In the genomic region with DNA sequence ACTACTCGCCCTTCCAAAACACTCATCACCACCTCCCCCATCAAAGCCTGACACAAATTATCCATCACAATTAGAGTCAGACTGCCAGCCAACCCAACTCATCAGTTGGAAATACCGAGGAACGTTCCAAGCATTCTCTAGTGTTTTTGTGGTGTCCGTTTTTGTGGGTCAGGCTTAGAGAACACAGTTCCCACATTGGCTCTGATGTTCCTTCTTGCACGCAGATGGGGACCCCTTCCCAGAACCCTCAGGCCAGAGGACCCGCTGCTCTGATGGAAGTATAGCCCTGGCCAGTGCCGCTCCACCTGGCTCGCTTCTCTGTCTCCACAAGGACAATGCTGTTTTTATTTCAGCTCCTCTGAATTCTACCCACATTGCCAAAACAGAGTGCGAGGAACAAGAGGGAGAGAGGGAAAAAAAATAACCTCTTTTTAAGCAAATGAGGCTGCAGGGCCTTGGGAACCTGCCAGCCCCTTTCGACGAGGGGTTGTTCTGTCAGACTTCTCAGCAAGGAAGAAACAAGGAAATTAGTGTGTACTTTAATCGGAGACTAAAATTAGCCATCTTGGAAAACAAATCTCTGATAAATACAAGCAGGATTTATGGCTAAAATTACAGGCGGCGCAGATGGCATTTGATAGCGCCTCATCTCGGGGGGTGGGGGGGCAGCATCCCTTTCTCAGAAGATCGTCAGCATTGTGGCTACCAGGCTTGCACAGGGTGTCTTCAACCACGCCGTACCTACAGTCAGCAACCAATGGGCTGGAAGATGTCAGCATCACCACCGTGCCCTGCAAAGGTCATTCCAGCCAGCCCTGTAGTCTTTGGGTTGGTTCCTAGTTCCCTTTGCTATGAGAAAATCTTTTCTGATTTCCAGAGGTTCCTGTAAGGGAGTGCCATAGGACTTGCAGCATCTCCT, we compare ENCODE assay signal across 9 mouse cellular contexts.
DNase-seq lines count a peak whose midpoint lies in the region; ATAC-seq lines count a peak whose summit lies in the region.
"Had no signal": no experiment of that assay in that cellular context is flagged by ENCODE, and none has a peak within 500 bp of the region (broad histone marks: within the 10 kb centered on the region; RNA-seq: fewer than 3 reads in every experiment).

No protein-coding gene starts in this region.

- WGBS in forebrain, embryonic 13.5 days: 30% methylated on average over 20 of the region's 20 CpGs
- WGBS in forebrain, embryonic 10.5 days: 88% methylated on average over 20 of the region's 20 CpGs
- 53% methylated on average over 20 of the region's 20 CpGs for WGBS in neural tube, embryonic 14.5 days

- peak overlapping the region; percentile 85 for H3K27ac ChIP-seq in forebrain, embryonic 13.5 days
- no peak overlapping the region for H3K27ac ChIP-seq in forebrain, embryonic 10.5 days
- no peak overlapping the region for H3K27ac ChIP-seq in neural tube, embryonic 14.5 days (ENCODE audit: low read depth, low read length)
- H3K27ac ChIP-seq: embryonic facial prominence, embryonic 12.5 days had no signal

- peaks cover 9% of the 10 kb centered on the region for H3K9me3 ChIP-seq in forebrain, embryonic 13.5 days (replicated peaks)
- peaks cover 21% of the 10 kb centered on the region for H3K9me3 ChIP-seq in forebrain, embryonic 10.5 days
- H3K9me3 ChIP-seq in neural tube, embryonic 14.5 days (ENCODE audit: control insufficient read depth, low read length): no peaks in the 10 kb centered on the region

- H3K4me3 ChIP-seq in forebrain, embryonic 13.5 days: no peak overlapping the region
- no peak overlapping the region for H3K4me3 ChIP-seq in forebrain, embryonic 10.5 days
- no peak overlapping the region for H3K4me3 ChIP-seq in neural tube, embryonic 14.5 days (ENCODE audit: low read depth, low read length)
- H3K4me3 ChIP-seq: embryonic facial prominence, embryonic 12.5 days had no signal

- no peak for DNase-seq in forebrain, embryonic 10.5 days (ENCODE audit: extremely low spot score, low spot score)
- peak; percentile 55 to 65 for DNase-seq in cerebellum, postnatal 10 days
- DNase-seq in layer of hippocampus, adult 8-10 months (ENCODE audit: low spot score in 2 of 2): peak; percentile 24 to 53
- no peak for DNase-seq in ovary, adult 18-20 months (ENCODE audit: low spot score)
- no peak for DNase-seq in thymus, postnatal 25 days

- H3K4me1 ChIP-seq in forebrain, embryonic 13.5 days: peaks cover 21% of the 10 kb centered on the region
- H3K4me1 ChIP-seq in forebrain, embryonic 10.5 days: no peaks in the 10 kb centered on the region
- H3K4me1 ChIP-seq in neural tube, embryonic 14.5 days (ENCODE audit: control insufficient read depth, insufficient read depth, low read length): no peaks in the 10 kb centered on the region
- H3K4me1 ChIP-seq: embryonic facial prominence, embryonic 12.5 days had no signal

- H3K9ac ChIP-seq in forebrain, embryonic 13.5 days: no peak overlapping the region
- no peak overlapping the region for H3K9ac ChIP-seq in neural tube, embryonic 14.5 days (replicated peaks; ENCODE audit: low read depth, low read length)
- H3K9ac ChIP-seq: embryonic facial prominence, embryonic 12.5 days had no signal

- no peaks in the 10 kb centered on the region for H3K36me3 ChIP-seq in forebrain, embryonic 13.5 days (ENCODE audit: poor library complexity, severe bottlenecking)
- H3K36me3 ChIP-seq in forebrain, embryonic 10.5 days (replicated peaks): no peaks in the 10 kb centered on the region
- no peaks in the 10 kb centered on the region for H3K36me3 ChIP-seq in neural tube, embryonic 14.5 days (ENCODE audit: control insufficient read depth, insufficient read depth, low read length)
- H3K36me3 ChIP-seq: embryonic facial prominence, embryonic 12.5 days had no signal

- ATAC-seq in forebrain, embryonic 13.5 days: peak; percentile 86
- ATAC-seq in neural tube, embryonic 14.5 days (ENCODE audit: low read depth): no peak
- ATAC-seq in megakaryocyte-erythroid progenitor cell, adult 5-6 weeks (replicated peaks; ENCODE audit: low FRiP score, low TSS enrichment, poor library complexity, severe bottlenecking): no peak

- peak overlapping the region; percentile 44 for H3K4me2 ChIP-seq in forebrain, embryonic 13.5 days
- 0 out of 2 replicates have a peak overlapping the region, but pooled peaks have one; percentile 1 for H3K4me2 ChIP-seq in neural tube, embryonic 14.5 days (ENCODE audit: low read depth, low read length)
- H3K4me2 ChIP-seq: embryonic facial prominence, embryonic 12.5 days had no signal

- H3K27me3 ChIP-seq in forebrain, embryonic 13.5 days: no peaks in the 10 kb centered on the region
- no peaks in the 10 kb centered on the region for H3K27me3 ChIP-seq in forebrain, embryonic 10.5 days (ENCODE audit: poor library complexity, severe bottlenecking)
- no peaks in the 10 kb centered on the region for H3K27me3 ChIP-seq in neural tube, embryonic 14.5 days (ENCODE audit: control insufficient read depth, insufficient read depth, low read length)
- H3K27me3 ChIP-seq: embryonic facial prominence, embryonic 12.5 days had no signal

Comparison
In these comparisons a context has a peak if more than half of its experiments do, and no peak if none do; other contexts are left out.
1. DNase-seq: peak in cerebellum, postnatal 10 days (2 of 2) and layer of hippocampus, adult 8-10 months (2 of 2); none in forebrain, embryonic 10.5 days (single experiment), ovary, adult 18-20 months (single experiment) and thymus, postnatal 25 days (single experiment).